Comparison of ENCODE assay signal across 9 mouse cellular contexts in genomic region chr7:60139742-60140480, GRCm38 (mm10). TPM values are rescaled to one million over a fixed set of nuclear protein-coding genes. Genes with fewer than 3 reads are reported as not detected.
A peak's percentile ranks its signal among the peaks of the same experiment; 100 is the strongest.
DNase-seq lines count a peak whose midpoint lies in the region; ATAC-seq and TF ChIP-seq lines count a peak whose summit lies in the region.
"Had no signal": no experiment of that assay in that cellular context is flagged by ENCODE, and none has a peak within 500 bp of the region (broad histone marks: within the 10 kb centered on the region; RNA-seq: fewer than 3 reads in every experiment).

Gene Snrpn, minus strand, starts transcription at chr7:60140219.

- H3K9ac ChIP-seq in neural tube, embryonic 13.5 days: no peak within 1 kb of the TSS

- no peaks in the 10 kb centered on the region for H3K4me1 ChIP-seq in brown adipose tissue, adult 24 weeks (ENCODE audit: control insufficient read depth, insufficient read depth, insufficient read length, low read length)
- H3K4me1 ChIP-seq in neural tube, embryonic 13.5 days (replicated peaks): no peaks in the 10 kb centered on the region

- no peak within 1 kb of the TSS for H3K4me3 ChIP-seq in layer of hippocampus, adult 2 months
- no peak within 1 kb of the TSS for H3K4me3 ChIP-seq in brown adipose tissue, adult 24 weeks (ENCODE audit: insufficient read depth, low read depth, low read length)
- H3K4me3 ChIP-seq in neural tube, embryonic 13.5 days: no peak within 1 kb of the TSS

- no peaks in the 10 kb centered on the region for H3K27me3 ChIP-seq in neural tube, embryonic 13.5 days

- DNase-seq in layer of hippocampus, adult 2 months (ENCODE audit: low spot score in 2 of 2): no peak
- no peak for DNase-seq in layer of hippocampus, adult 9-11 months
- DNase-seq in heart, adult 18-20 months: no peak
- peak; percentile 2 to 9 for DNase-seq in layer of hippocampus, postnatal 10 days (ENCODE audit: low spot score in 2 of 2)
- DNase-seq in spleen, postnatal 4 days (ENCODE audit: low spot score in 2 of 2): no peak

- no peak within 1 kb of the TSS for H3K4me2 ChIP-seq in neural tube, embryonic 13.5 days

- TF ChIP-seq CTCF in layer of hippocampus, adult 2 months (conservative IDR thresholded peaks at IDR 0.05): no peak

- no peak within 1 kb of the TSS for H3K27ac ChIP-seq in layer of hippocampus, adult 2 months
- no peak within 1 kb of the TSS for H3K27ac ChIP-seq in brown adipose tissue, adult 24 weeks (replicated peaks; ENCODE audit: low read depth, low read length)
- H3K27ac ChIP-seq in neural tube, embryonic 13.5 days (replicated peaks): no peak within 1 kb of the TSS
- H3K27ac ChIP-seq: macrophage had no signal

- no peaks in the 10 kb centered on the region for H3K9me3 ChIP-seq in neural tube, embryonic 13.5 days

- WGBS in neural tube, embryonic 13.5 days: 65% methylated on average over 4 of the region's 4 CpGs

- no peaks in the 10 kb centered on the region for H3K36me3 ChIP-seq in neural tube, embryonic 13.5 days

- ATAC-seq in neural tube, embryonic 13.5 days (ENCODE audit: low read depth): no peak
- ATAC-seq in erythroid progenitor cell, adult 5-6 weeks (replicated peaks; ENCODE audit: low FRiP score, poor library complexity, severe bottlenecking): no peak

RNA-seq across cellular contexts. Expression of gene Snrpn, which starts in this region (rescaled TPM):
- 100 to 1,000 TPM; 770 to 849 TPM for total RNA-seq in layer of hippocampus, adult 2 months (2021)
- polyA plus RNA-seq in brown adipose tissue, adult 24 weeks (2012; ENCODE audit: insufficient read depth, insufficient read length, missing spikeins): 30.8 and 39.9 TPM in 2 replicates
- 100 to 1,000 TPM; 109 to 129 TPM for total RNA-seq in heart, adult 18-20 months (2021)
- 100 to 1,000 TPM; 779 to 816 TPM for total RNA-seq in layer of hippocampus, postnatal 10 days (2021)
- polyA plus RNA-seq in neural tube, embryonic 13.5 days (2015; fragmentation: Nextera tagmentation; extraction: Ambion mirVana): 600 and 688 TPM in 2 replicates
- not detected in 2 replicates for total RNA-seq in erythroid progenitor cell, adult 5-6 weeks (2015; ENCODE audit: low replicate concordance)
- total RNA-seq in erythroid progenitor cell, adult 5-6 weeks (2017; ENCODE audit: low replicate concordance): not detected in 2 replicates
- polyA plus RNA-seq: macrophage had no signal

Comparison
In these comparisons a context has a peak if more than half of its experiments do, and no peak if none do; other contexts are left out.
1. RNA of gene Snrpn (total RNA-seq): 770 to 849 TPM in layer of hippocampus, adult 2 months, 779 to 816 TPM in layer of hippocampus, postnatal 10 days and 109 to 129 TPM in heart, adult 18-20 months; not detected in erythroid progenitor cell, adult 5-6 weeks; every median in the first group is over 100 times any median in the second.
2. RNA of gene Snrpn (total RNA-seq): 770 to 849 TPM in layer of hippocampus, adult 2 months and 779 to 816 TPM in layer of hippocampus, postnatal 10 days; 109 to 129 TPM in heart, adult 18-20 months; every median in the first group is over 4 times any median in the second.
3. RNA of gene Snrpn (polyA plus RNA-seq): 600 to 688 TPM in neural tube, embryonic 13.5 days; 30.8 to 39.9 TPM in brown adipose tissue, adult 24 weeks; every median in the first group is over 10 times any median in the second.
4. DNase-seq: peak in layer of hippocampus, postnatal 10 days (2 of 2); none in layer of hippocampus, adult 2 months (0 of 2), layer of hippocampus, adult 9-11 months (single experiment), heart, adult 18-20 months (0 of 2) and spleen, postnatal 4 days (0 of 2).